Mouse (Mus musculus): ENCODE data around the gene Sdccag8. TPM values are rescaled to one million over a fixed set of nuclear protein-coding genes. Genes with fewer than 3 reads are reported as not detected.
A peak's percentile ranks its signal among the peaks of the same experiment; 100 is the strongest.

Sdccag8 gene
- polyA plus RNA-seq, 1 experiment from 2014 or later: 18.2 TPM

MicroRNA genes within 50 kb of the gene (microRNA counts, 519-probe panel; counts per million panel counts)
- microRNA mmu-miR-350: 3,205 counts per million, percentile 76 among the panel's probes with 10 or more counts

Small RNAs within 50 kb of the gene (microRNA-seq; reads per million reads assigned to microRNA genes)
- gene Gm25993 (ENCODE audit: borderline number of aligned reads) (not detected), gene Mir350 (ENCODE audit: borderline number of aligned reads) (245 reads per million, percentile 62 among the genes with 10 or more reads in this experiment)

Other genes starting within 250 kb of the Sdccag8 start
- 36.0 and 41.5 TPM in 2 replicates for gene Cep170, start 593 bp upstream of the Sdccag8 start, polyA plus RNA-seq (2014; fragmentation: Nextera tagmentation; extraction: Ambion mirVana)